Mouse (Mus musculus) testis, adult 2 months (tissue): ENCODE measurements at regions not wholly inside any gene's neighbourhood (a gene's known extent, or its start where the extent isn't known, plus 50 kb on each side); places are given as distances from the start of the nearest gene placed in this dataset.

ENCODE experiments used
- H3K27ac ChIP-seq: fragments of 200-500 bp; 2 replicates; pipeline ENCODE4 v1.5.1; 2012; ENCODE audit warnings: low read depth, low read length; ENCODE audit not compliant: control insufficient read depth, insufficient read depth
- H3K27me3 ChIP-seq: fragments of 200-500 bp; 2 replicates; pipeline ENCODE4 v1.6.1; 2012; ENCODE audit warnings: mild to moderate bottlenecking, low read length, moderate library complexity; ENCODE audit not compliant: control insufficient read depth, insufficient read depth
- H3K36me3 ChIP-seq: fragments of 200-500 bp; 2 replicates; pipeline ENCODE4 v1.6.1; 2012; ENCODE audit warnings: mild to moderate bottlenecking, low read length; ENCODE audit not compliant: control insufficient read depth, insufficient read depth
- H3K4me1 ChIP-seq: fragments of 200-500 bp; 2 replicates; pipeline ENCODE4 v1.6.1; 2012; ENCODE audit warnings: low read length; ENCODE audit not compliant: control insufficient read depth, insufficient read depth
- H3K4me3 ChIP-seq: fragments of 200-500 bp; 2 replicates; pipeline ENCODE4 v1.5.1; 2012; ENCODE audit warnings: low read depth, mild to moderate bottlenecking, low read length, moderate library complexity, mixed read lengths; ENCODE audit not compliant: control insufficient read depth
- CTCF ChIP-seq: fragments of 200-500 bp; IDR thresholded peaks from 2 replicates; pipeline ENCODE4 v1.5.1; 2012; ENCODE audit warnings: low read depth, mild to moderate bottlenecking, inconsistent platforms, low read length, moderate library complexity; ENCODE audit not compliant: control insufficient read depth, insufficient read depth, insufficient replicate concordance
- POLR2A ChIP-seq: fragments of 200-500 bp; IDR thresholded peaks from 2 replicates; pipeline ENCODE4 v1.6.1; 2012; ENCODE audit warnings: low read depth, mild to moderate bottlenecking, inconsistent platforms, low read length, moderate library complexity; ENCODE audit not compliant: control insufficient read depth

DNA sequence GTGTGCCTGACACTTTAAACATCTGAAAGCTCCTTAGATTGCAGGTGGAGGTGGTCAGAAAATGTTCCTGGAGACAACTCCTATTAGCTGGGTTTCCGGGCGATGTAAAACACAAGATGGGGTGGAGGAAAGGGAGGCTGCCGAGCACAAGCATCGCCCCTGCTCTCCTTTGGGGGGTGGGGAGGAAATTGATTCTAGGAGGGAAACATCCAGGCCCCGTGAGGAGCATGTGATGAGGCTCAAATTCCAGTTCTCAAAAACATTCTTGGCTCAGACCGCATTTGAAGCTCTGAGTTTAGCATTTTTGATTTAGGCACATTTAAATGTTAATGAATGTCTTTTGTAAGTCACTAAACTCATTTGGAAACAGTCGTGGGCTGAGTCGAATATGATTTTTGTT is 105.5 kb downstream of the Rpl14 start:
- Histone ChIP-seq H3K27me3 (no peaks in the 10 kb centered on the region), H3K36me3 (no peaks in the 10 kb centered on the region), H3K27ac (no peak overlapping the region), H3K4me3 (no peak overlapping the region), H3K4me1 (no peaks in the 10 kb centered on the region)
- no peak for TF ChIP-seq CTCF
- TF ChIP-seq POLR2A, result no peak

DNA sequence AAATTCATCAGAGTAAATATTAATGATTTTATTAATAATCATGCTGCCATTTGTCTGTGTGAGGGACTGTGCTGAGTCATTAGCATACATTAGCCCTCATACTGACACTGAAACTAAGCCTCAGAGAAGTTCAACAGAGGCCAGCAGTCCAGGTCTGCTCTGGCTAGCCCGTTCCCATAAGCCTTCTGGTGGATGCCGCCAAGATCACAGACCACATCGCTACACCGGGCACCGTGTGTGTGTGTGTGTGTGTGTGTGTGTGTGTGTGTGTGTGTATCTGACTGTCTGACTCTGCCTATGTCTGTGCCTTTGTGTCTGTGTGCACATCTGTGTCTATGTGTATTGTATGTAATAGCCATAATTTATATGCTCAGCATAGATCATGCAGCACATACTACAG is 106.0 kb downstream of the Rpl14 start:
- TF ChIP-seq POLR2A (no peak), CTCF (no peak)
- no peak overlapping the region for H3K27ac ChIP-seq
- H3K36me3 ChIP-seq, result no peaks in the 10 kb centered on the region
- no peak overlapping the region for H3K4me3 ChIP-seq
- H3K4me1 ChIP-seq, result no peaks in the 10 kb centered on the region
- no peaks in the 10 kb centered on the region for H3K27me3 ChIP-seq

DNA sequence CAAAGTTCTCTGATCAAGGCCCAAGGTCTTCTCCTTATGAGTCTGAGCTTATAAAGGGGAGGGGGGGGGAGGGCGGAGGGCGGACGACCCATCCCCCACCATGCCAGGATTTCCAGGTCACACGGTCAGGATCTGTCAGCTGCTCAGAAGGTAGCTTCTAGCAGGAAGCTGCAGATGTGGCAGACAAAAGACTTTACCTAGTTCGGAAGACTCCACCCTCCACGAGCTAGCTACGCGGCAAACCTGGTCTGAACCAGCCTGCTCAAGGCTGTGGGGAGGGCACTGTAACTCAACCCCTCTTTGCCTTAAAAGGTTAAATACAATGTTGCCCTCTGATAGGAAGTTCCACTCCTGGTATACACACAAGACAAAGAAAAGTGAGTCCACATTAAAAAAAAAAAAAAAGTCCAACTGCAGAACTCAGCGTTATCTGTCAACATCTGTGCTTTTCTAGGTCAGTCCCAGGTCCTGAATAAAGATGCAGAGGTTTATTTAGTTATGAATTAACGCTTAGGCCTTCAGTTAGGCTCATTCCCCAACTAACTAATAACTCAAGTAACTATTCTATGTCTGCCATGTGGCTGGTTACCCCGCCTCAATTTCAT is 108.7 kb downstream of the Rpl14 start:
- no peak for TF ChIP-seq POLR2A
- no peak for TF ChIP-seq CTCF
- no peaks in the 10 kb centered on the region for H3K4me1 ChIP-seq
- no peak overlapping the region for H3K27ac ChIP-seq
- H3K36me3 ChIP-seq, result no peaks in the 10 kb centered on the region
- H3K4me3 ChIP-seq, result no peak overlapping the region
- H3K27me3 ChIP-seq, result no peaks in the 10 kb centered on the region

DNA sequence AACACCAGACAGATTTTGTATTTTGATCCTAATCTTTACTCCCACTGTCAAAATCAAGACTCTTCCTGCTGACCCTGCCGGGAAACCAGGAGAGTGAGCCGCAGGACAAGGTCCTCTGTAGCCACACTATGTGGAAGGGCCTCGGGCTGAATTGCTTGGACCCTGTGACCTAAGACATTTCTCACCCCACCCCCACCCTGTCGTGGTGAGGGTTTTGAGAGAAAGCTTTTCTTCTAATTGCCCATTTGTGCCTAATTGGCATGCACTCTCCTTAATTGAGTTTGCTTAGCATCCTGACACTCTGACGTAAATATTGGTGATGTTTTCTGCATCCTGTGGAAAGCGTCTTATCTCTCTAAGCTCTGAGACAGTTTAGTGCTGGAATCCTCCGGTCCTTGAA is 110.2 kb downstream of the Rpl14 start:
- TF ChIP-seq CTCF (no peak), POLR2A (no peak)
- Histone ChIP-seq H3K27ac (no peak overlapping the region), H3K4me1 (no peaks in the 10 kb centered on the region)

DNA sequence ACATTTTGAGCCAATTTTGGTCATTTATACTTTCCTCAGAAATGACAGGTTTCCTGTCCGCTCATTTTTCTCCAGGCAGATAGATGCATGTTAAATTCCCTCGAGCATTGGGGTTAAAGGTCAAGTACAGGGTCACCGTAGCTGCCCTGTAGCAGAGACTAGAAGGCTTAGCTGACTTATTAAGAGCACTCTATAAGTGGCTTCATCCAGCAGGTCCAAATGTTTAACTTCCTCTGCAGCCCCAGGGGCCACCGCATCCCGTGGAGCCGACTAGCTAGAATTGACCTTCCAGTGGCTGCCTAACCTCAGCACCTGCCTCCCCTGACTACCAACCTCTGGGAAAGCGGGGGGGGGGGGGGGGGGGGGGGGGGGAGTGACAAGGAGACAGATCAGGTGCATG is 114.7 kb downstream of the Rpl14 start:
- no peaks in the 10 kb centered on the region for H3K27me3 ChIP-seq
- H3K36me3 ChIP-seq, result no peaks in the 10 kb centered on the region
- H3K27ac ChIP-seq, result no peak overlapping the region
- H3K4me3 ChIP-seq, result no peak overlapping the region
- TF ChIP-seq POLR2A, result no peak
- TF ChIP-seq CTCF, result no peak
- peaks cover 2% of the 10 kb centered on the region for H3K4me1 ChIP-seq

More for the DNA sequence above, 110.2 kb downstream of the Rpl14 start:
- Histone ChIP-seq H3K27me3 (no peaks in the 10 kb centered on the region), H3K4me3 (no peak overlapping the region), H3K36me3 (no peaks in the 10 kb centered on the region)

DNA sequence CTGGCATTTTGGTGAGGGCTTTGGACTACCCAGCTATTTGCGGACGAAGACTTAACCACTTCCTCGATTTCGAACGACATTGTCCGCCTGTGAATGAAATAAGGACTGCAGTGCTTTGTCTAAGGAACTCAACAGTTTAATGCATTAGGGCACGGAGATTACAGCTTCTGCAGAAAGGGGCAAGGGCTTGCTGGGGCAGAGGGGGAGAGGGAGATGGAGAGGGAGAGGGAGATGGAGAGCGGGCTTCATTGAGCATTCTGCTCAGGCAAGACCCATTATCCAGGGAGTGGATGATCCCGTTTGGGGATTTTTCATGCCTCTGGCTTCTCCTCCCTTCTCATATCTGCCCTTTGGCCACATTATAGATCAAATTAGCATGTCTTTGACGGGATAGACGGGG is 117.8 kb downstream of the Rpl14 start:
- no peak overlapping the region for H3K27ac ChIP-seq
- H3K27me3 ChIP-seq, result no peaks in the 10 kb centered on the region
- TF ChIP-seq CTCF (no peak), POLR2A (no peak)
- H3K4me1 ChIP-seq, result peaks cover 4% of the 10 kb centered on the region
- no peak overlapping the region for H3K4me3 ChIP-seq
- H3K36me3 ChIP-seq, result no peaks in the 10 kb centered on the region

DNA sequence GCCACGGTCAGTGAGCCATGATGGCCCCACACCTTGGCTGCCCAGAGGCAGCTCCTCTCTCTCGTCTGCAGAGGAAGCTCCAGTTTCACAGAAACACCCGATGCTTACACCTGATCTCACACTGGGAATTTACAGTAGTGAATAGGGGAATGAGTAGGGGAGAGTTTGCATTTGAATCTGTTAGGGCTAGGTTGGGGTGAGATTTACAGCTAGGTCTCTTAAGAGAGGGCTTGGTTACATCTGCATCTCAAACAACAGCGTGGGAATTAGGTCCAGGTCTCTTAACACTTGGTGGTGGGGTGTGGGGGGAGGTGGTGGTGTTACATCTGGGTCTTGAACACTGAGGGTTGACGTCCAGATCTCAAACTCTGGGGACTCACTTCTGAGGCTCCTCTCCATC is 119.3 kb downstream of the Rpl14 start:
- no peak overlapping the region for H3K4me3 ChIP-seq

More for the DNA sequence above, 119.3 kb downstream of the Rpl14 start:
- no peaks in the 10 kb centered on the region for H3K27me3 ChIP-seq
- H3K36me3 ChIP-seq, result no peaks in the 10 kb centered on the region
- H3K4me1 ChIP-seq, result peaks cover 4% of the 10 kb centered on the region
- no peak for TF ChIP-seq CTCF
- no peak for TF ChIP-seq POLR2A
- H3K27ac ChIP-seq, result no peak overlapping the region
